30 mouse cellular contexts compared by ENCODE assay signal in the genomic region with DNA sequence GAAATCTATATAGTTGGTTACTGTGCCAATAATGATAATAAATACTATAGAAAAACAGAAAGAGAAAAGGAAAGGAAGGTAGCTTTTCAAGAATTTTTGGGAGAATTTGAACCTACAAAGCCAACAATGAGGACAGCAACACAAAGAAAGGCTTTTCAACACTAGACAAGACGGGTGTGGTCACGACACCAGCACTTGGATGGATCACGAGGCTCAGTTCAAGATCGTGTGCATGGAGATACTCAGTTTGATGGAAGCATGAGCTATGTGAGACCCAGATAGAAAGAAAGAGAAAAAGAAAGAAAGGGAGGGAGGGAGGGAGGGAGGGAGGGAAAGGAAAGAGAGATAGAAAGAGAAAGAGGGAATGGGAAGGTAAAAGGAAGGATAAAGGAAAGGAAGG. TPM values are rescaled to one million over a fixed set of nuclear protein-coding genes. Genes with fewer than 3 reads are reported as not detected.
A peak's percentile ranks its signal among the peaks of the same experiment; 100 is the strongest.
DNase-seq lines count a peak whose midpoint lies in the region; ATAC-seq and TF ChIP-seq lines count a peak whose summit lies in the region.
"Had no signal": no experiment of that assay in that cellular context is flagged by ENCODE, and none has a peak within 500 bp of the region (broad histone marks: within the 10 kb centered on the region; RNA-seq: fewer than 3 reads in every experiment).

No protein-coding gene starts in this region.

- ATAC-seq in liver, embryonic 12.5 days, result no peak
- ATAC-seq in liver, embryonic 15.5 days (ENCODE audit: insufficient read depth), result no peak
- ATAC-seq in erythroid progenitor cell, adult 5-6 weeks (replicated peaks; ENCODE audit: low FRiP score, poor library complexity, severe bottlenecking), result no peak
- ATAC-seq: activated CD4-positive, CD25-positive, alpha-beta regulatory T cell, adult 4 months; CD4-positive, CD25-positive, alpha-beta regulatory T cell, adult 4 months; forebrain, embryonic 13.5 days; forebrain, embryonic 16.5 days had no signal

- peak overlapping the region; percentile 59 for H3K9ac ChIP-seq in MEL (ENCODE audit: control insufficient read depth, low read depth, low read length, poor library complexity, severe bottlenecking)
- 0 out of 2 replicates have a peak overlapping the region, but pooled peaks have one; percentile 1 for H3K9ac ChIP-seq in liver, embryonic 12.5 days
- no peak overlapping the region for H3K9ac ChIP-seq in liver, embryonic 15.5 days
- H3K9ac ChIP-seq: embryonic facial prominence, embryonic 13.5 days; forebrain, embryonic 13.5 days; heart, embryonic 13.5 days; hindbrain, embryonic 12.5 days; hindbrain, embryonic 15.5 days had no signal

- WGBS in liver, embryonic 12.5 days (ENCODE audit: insufficient replicate concordance), result 34% methylated on average over 4 of the region's 4 CpGs
- 34% methylated on average over 4 of the region's 4 CpGs for WGBS in liver, embryonic 15.5 days (ENCODE audit: insufficient replicate concordance)

- peaks cover 0 to 39% of the 10 kb centered on the region in 2 experiments; a peak in 3 of 4 replicates for H3K36me3 ChIP-seq in MEL (ENCODE audit: control insufficient read depth in 1 of 2, insufficient read depth in 2 of 2, low read length in 2 of 2)
- H3K36me3 ChIP-seq in liver, embryonic 12.5 days, result no peaks in the 10 kb centered on the region
- H3K36me3 ChIP-seq in liver, embryonic 15.5 days (replicated peaks), result no peaks in the 10 kb centered on the region; the same call in 1 of the 2 replicates
- H3K36me3 ChIP-seq: embryonic facial prominence, embryonic 10.5 days; embryonic facial prominence, embryonic 13.5 days; forebrain, embryonic 10.5 days; heart, embryonic 13.5 days; hindbrain, embryonic 12.5 days; hindbrain, embryonic 15.5 days had no signal

- H3K4me2 ChIP-seq in liver, embryonic 12.5 days, result peak overlapping the region; percentile 12; the same call in 1 of the 2 replicates
- 0 out of 2 replicates have a peak overlapping the region, but pooled peaks have one; percentile 13 for H3K4me2 ChIP-seq in liver, embryonic 15.5 days
- H3K4me2 ChIP-seq: embryonic facial prominence, embryonic 13.5 days; forebrain, embryonic 13.5 days; heart, embryonic 13.5 days; hindbrain, embryonic 12.5 days; hindbrain, embryonic 15.5 days had no signal

- TF ChIP-seq RAD21 in MEL (IDR thresholded peaks at IDR 0.05; ENCODE audit: low read depth, low read length), result no peak

- no peak for TF ChIP-seq EP300 in MEL (IDR thresholded peaks at IDR 0.05; ENCODE audit: low read depth in 1 of 2, low read length in 2 of 2)

- no peaks in the 10 kb centered on the region for H3K27me3 ChIP-seq in MEL (ENCODE audit: control insufficient read depth in 1 of 2, insufficient read depth in 2 of 2, low read length in 2 of 2)
- H3K27me3 ChIP-seq in liver, embryonic 12.5 days (replicated peaks), result no peaks in the 10 kb centered on the region
- H3K27me3 ChIP-seq in liver, embryonic 15.5 days, result no peaks in the 10 kb centered on the region
- H3K27me3 ChIP-seq: forebrain, embryonic 13.5 days; heart, embryonic 13.5 days; hindbrain, embryonic 12.5 days had no signal

- peak overlapping the region in 1 of 2 experiments; percentile 28; a peak in 3 of 4 replicates for H3K4me3 ChIP-seq in MEL (ENCODE audit: control insufficient read depth in 1 of 2, insufficient read depth in 1 of 2, low read depth in 2 of 2, low read length in 2 of 2)
- no peak overlapping the region for H3K4me3 ChIP-seq in liver, embryonic 12.5 days
- H3K4me3 ChIP-seq in liver, embryonic 15.5 days (replicated peaks), result no peak overlapping the region
- H3K4me3 ChIP-seq: embryonic facial prominence, embryonic 10.5 days; embryonic facial prominence, embryonic 13.5 days; erythroblast, embryonic 14.5 days; forebrain, embryonic 10.5 days; forebrain, embryonic 13.5 days; gastrocnemius, adult 2 months; heart, embryonic 13.5 days; hindbrain, embryonic 12.5 days; hindbrain, embryonic 15.5 days had no signal

- H3K27ac ChIP-seq in MEL (ENCODE audit: control insufficient read depth, low read depth, low read length), result peak overlapping the region; percentile 95
- peak overlapping the region; percentile 86 for H3K27ac ChIP-seq in liver, embryonic 12.5 days
- H3K27ac ChIP-seq in liver, embryonic 15.5 days (replicated peaks), result peak overlapping the region; percentile 89
- H3K27ac ChIP-seq: embryonic facial prominence, embryonic 10.5 days; embryonic facial prominence, embryonic 13.5 days; forebrain, embryonic 10.5 days; forebrain, embryonic 13.5 days; gastrocnemius, adult 2 months; heart, embryonic 13.5 days; hindbrain, embryonic 12.5 days; hindbrain, embryonic 15.5 days had no signal

- no peaks in the 10 kb centered on the region for H3K9me3 ChIP-seq in MEL (replicated peaks; ENCODE audit: insufficient read depth, low read length)
- H3K9me3 ChIP-seq in liver, embryonic 12.5 days (replicated peaks), result no peaks in the 10 kb centered on the region
- H3K9me3 ChIP-seq in liver, embryonic 15.5 days (replicated peaks), result no peaks in the 10 kb centered on the region
- H3K9me3 ChIP-seq: embryonic facial prominence, embryonic 10.5 days; embryonic facial prominence, embryonic 13.5 days; forebrain, embryonic 10.5 days; forebrain, embryonic 13.5 days; heart, embryonic 13.5 days; hindbrain, embryonic 12.5 days; hindbrain, embryonic 15.5 days had no signal

- H3K4me1 ChIP-seq in MEL (ENCODE audit: control insufficient read depth in 1 of 2, insufficient read depth in 2 of 2, low read length in 2 of 2), result peaks cover 27 to 43% of the 10 kb centered on the region in 2 experiments
- peaks cover 77% of the 10 kb centered on the region for H3K4me1 ChIP-seq in liver, embryonic 12.5 days
- H3K4me1 ChIP-seq in liver, embryonic 15.5 days (replicated peaks), result peaks cover 65% of the 10 kb centered on the region
- H3K4me1 ChIP-seq: hindbrain, embryonic 12.5 days had no signal

- H3K79me2 ChIP-seq in MEL (ENCODE audit: control insufficient read depth, insufficient read depth, low read length, poor library complexity), result peaks cover 19% of the 10 kb centered on the region

- TF ChIP-seq CTCF in MEL (IDR thresholded peaks at IDR 0.05 in 2 of 3, conservative IDR thresholded peaks at IDR 0.05 in 1 of 3; ENCODE audit: control insufficient read depth in 1 of 3, insufficient read depth in 1 of 3, low read depth in 2 of 3, low read length in 3 of 3, poor library complexity in 1 of 3, severe bottlenecking in 1 of 3), result no peak

- TF ChIP-seq POLR2A in MEL (IDR thresholded peaks at IDR 0.05; ENCODE audit: control insufficient read depth in 1 of 2, insufficient read depth in 1 of 2, low read depth in 1 of 2, low read length in 2 of 2, poor library complexity in 1 of 2), result no peak

- DNase-seq in ES-CJ7 (ENCODE audit: low read depth, low spot score) (peak; percentile 76), MEL (ENCODE audit: low read depth, low spot score) (peak; percentile 44), MN1 (ENCODE audit: low spot score) (no peak)
- no peak for DNase-seq in right cerebral cortex, adult 2 months (ENCODE audit: low spot score in 2 of 2)
- DNase-seq: adrenal gland, adult 8-10 months; adrenal gland, postnatal 25 days; cerebellum, adult 11-12 months; cerebellum, adult 8-10 months; cerebellum, postnatal 10 days; cerebellum, postnatal 36 days; embryo, embryonic 11 days; gastrocnemius, adult 2 months; gastrocnemius, postnatal 14 days; heart, adult 18-20 months; heart, postnatal 14 days; heart, postnatal 4 days had no signal

TF ChIP-seq in MEL, 35 proteins besides CTCF, POLR2A, EP300 and RAD21:
- TF ChIP-seq GATA1 (IDR thresholded peaks at IDR 0.05; ENCODE audit: low read depth, low read length), result no peak
- TF ChIP-seq KAT2A (conservative IDR thresholded peaks at IDR 0.05; ENCODE audit: low read depth, low read length), result no peak
- TF ChIP-seq NELFE (IDR thresholded peaks at IDR 0.05; ENCODE audit: low read depth, low read length), result no peak
- no peak for TF ChIP-seq MYC (IDR thresholded peaks at IDR 0.05; ENCODE audit: low read depth, low read length)
- TF ChIP-seq TAL1 (IDR thresholded peaks at IDR 0.05; ENCODE audit: low read length), result no peak
- TF ChIP-seq CHD1 (IDR thresholded peaks at IDR 0.05; ENCODE audit: low read depth, low read length), result no peak
- no peak for TF ChIP-seq ZKSCAN1 (IDR thresholded peaks at IDR 0.05; ENCODE audit: low read depth, low read length)
- no peak for TF ChIP-seq E2F4 (IDR thresholded peaks at IDR 0.05; ENCODE audit: borderline replicate concordance, low read depth, low read length)
- TF ChIP-seq MAFK (IDR thresholded peaks at IDR 0.05; ENCODE audit: borderline replicate concordance, low read depth, low read length), result no peak
- no peak for TF ChIP-seq ZC3H11A (IDR thresholded peaks at IDR 0.05; ENCODE audit: low read depth, low read length)

RNA-seq across cellular contexts. Expression of gene Asns, which starts 2.8 kb away (rescaled TPM):
- 342 and 456 TPM in 2 replicates for total RNA-seq in MEL (2012; rRNA removed)
- 100 to 1,000 TPM in 1 of 2 experiments, not detected in 1; 792 TPM for polyA plus RNA-seq in MEL (2012; ENCODE audit: insufficient read depth in 1 of 2, insufficient read length in 2 of 2, low read depth in 1 of 2, low replicate concordance in 2 of 2, missing spikeins in 1 of 2)
- polyA plus RNA-seq in liver, embryonic 12.5 days (2016; fragmentation: Nextera tagmentation; extraction: Ambion mirVana), result 428 and 436 TPM in 2 replicates
- 305 and 316 TPM in 2 replicates for polyA plus RNA-seq in liver, embryonic 15.5 days (2015; fragmentation: Nextera tagmentation; extraction: Ambion mirVana)
- total RNA-seq in erythroid progenitor cell, adult 5-6 weeks (2015; ENCODE audit: low replicate concordance), result 73.5 and 163 TPM in 2 replicates
- total RNA-seq in erythroid progenitor cell, adult 5-6 weeks (2017; ENCODE audit: low replicate concordance), result 36.2 and 37.8 TPM in 2 replicates

Comparison
In these comparisons a context has a peak if more than half of its experiments do, and no peak if none do; other contexts are left out.
1. DNase-seq: peak in ES-CJ7 (single experiment) and MEL (single experiment); none in right cerebral cortex, adult 2 months (0 of 2) and MN1 (single experiment).
2. Peak in every context shown above with its lines, with median percentiles within 50 percentile points of each other: H3K27ac ChIP-seq.